Mouse (Mus musculus) left cerebral cortex, postnatal 25 days (tissue): Measurements from ENCODE around the gene Ica1. TPM values are rescaled to one million over a fixed set of nuclear protein-coding genes. Genes with fewer than 3 reads are reported as not detected.

Experiments used
- DNase-seq, 2 experiments: peaks; one replicate each; pipeline ENCODE4 v3.0.0; 2022; ENCODE audit warnings: low spot score in 2 of 2, mixed read lengths in 1 of 2
- intact Hi-C: fragments of 180-260 bp; cut with DNase I; formaldehyde crosslinking; loops from one replicate; pipeline ENCODE4 v1.15.1; 2025
- total RNA-seq, 2 experiments: library from RNA; stranded (reverse); gene quantifications; 2 replicates each; pipeline ENCODE4 v1.2.3; 2021

Ica1 gene
- total RNA-seq, 2 experiments from 2014 or later, result 61.9 to 62.3 TPM

DNA sequence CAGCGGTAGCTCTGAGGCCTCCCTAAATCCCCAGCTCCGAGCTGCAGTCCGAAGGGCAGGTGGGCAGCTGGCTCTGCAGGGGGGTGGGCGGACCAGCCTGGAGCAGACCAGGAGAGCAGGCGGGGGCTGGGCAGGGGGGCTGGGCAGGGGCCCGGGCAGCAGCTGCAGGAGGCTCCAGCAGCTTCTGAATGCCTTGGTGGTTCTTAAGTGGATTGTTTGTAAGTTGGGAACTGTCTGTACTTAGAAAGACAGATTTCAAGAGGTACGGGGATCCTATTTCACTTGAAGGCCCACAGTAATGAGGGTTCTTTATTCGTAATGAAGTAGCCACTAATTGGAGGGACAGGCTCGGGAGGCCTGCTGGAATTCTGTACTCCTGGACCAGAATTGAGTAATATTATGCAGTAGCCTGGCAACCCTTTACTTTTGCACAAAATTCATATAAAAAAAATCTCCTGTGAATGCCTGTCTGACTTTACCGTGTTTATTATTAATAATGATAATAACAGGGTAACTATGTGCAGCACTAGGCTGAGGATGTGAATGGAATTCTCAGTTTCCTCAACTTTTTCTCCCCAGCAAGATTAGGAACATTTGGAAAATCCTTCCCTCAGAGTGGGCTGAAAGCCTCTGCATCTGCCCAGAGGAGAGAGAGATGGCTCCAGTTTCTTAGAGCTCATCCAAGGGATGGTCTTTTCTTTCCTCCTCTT, 84.2 kb downstream of the Ica1 start:
- no peak for DNase-seq
- intact Hi-C loops, result loop anchor here (5.0 kb wide), 1 partner anchor 182 kb away; no protein-coding TSS in a partner anchor

DNA sequence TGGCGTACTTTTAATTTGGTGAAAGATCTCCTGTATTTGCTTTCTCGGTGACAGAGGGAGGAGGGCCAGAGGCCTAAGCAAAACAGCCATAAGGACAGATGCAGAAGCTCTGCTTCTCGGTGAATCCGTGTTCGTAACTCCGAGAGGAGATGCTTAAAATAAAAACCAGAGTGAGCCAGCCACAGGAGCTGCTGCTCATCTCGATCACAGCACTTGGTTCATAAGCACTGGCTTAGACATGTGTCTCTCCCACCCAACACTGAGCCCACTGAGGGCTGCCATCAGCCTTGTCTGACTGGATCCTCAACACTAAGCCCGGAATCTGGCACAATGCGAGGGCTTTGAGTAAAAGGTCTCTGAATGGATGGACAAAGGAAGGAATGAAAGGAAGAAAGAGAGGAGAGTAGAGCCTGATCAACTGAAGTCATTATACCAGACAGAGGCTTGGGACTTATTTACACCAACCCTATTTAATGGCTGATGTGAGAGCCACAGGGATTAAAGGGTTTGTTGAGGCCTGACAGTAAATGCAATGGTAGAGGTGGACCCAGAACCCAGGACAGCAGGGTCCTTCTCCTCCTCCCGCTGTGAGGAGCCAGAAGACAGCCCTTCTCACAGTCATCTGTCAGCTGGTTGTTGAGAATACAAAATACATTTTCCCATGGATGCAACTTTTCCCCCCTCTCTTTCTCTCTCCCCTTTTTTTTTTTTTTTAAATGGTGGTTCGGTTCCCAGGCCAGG, 85.0 kb downstream of the Ica1 start:
- intact Hi-C loops, result loop anchor here (5.0 kb wide), 1 partner anchor 181 kb away; no protein-coding TSS in a partner anchor
- DNase-seq, result peak in 1 of 2 experiments; percentile 75

DNA sequence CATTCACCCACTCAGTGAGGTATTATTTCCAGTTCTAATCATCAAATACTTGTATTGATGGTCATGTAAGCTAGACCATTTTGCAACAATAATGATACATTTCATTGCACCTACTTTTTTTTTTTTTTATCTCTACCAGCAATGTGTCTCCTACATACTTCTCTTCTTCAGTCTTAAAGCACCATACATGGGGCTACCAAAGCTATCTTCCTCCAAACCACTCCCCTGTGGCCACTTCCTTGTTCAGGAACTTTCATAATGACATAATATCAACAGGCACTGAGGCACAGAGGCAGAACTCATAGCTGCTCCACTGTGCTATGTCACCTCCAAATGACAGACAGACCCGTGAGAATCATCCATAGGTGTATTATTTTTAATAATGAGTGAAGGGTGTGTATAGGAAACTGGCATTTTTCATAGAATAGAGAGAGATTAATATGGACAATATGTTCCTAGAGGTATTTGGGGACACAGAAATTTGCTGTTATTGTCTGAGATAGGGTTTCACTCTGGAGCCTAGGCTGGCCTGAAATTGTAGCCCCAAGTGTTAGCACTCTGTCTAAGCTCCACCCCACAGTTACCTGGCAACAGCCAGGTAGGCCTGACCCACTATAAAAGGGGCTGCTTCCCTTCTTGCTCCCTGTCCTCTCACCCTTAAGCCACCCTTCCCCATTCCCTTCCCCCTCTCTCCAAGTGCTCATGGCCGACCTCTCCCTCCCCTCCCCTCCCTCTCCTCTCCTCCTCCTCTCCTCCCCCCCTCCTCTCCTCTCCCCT, 86.9 kb downstream of the Ica1 start:
- intact Hi-C loops, result loop anchor here (5.0 kb wide), 1 partner anchor 179 kb away; no protein-coding TSS in a partner anchor
- DNase-seq, result no peak

DNA sequence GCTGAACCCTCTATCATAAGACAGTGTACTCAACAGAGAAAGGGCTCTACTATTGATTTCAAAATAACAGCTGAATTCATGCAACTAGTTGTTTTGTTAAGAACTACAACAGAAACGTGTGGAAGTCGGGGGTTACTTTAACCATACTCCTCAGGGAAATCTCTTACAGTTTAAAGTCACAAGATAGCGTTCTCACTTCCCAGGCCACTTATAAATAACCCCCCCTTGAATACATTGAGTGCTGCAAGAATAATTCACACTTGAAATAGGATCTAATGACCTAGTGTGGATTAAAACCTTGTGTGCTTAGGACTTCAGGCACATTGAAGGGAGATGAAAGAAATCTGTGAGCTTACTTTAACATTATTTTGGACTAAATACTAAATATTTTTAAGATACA, 87.8 kb downstream of the Ica1 start:
- intact Hi-C loops, result loop anchor here (5.0 kb wide), 1 partner anchor 178 kb away; no protein-coding TSS in a partner anchor
- DNase-seq, result no peak

DNA sequence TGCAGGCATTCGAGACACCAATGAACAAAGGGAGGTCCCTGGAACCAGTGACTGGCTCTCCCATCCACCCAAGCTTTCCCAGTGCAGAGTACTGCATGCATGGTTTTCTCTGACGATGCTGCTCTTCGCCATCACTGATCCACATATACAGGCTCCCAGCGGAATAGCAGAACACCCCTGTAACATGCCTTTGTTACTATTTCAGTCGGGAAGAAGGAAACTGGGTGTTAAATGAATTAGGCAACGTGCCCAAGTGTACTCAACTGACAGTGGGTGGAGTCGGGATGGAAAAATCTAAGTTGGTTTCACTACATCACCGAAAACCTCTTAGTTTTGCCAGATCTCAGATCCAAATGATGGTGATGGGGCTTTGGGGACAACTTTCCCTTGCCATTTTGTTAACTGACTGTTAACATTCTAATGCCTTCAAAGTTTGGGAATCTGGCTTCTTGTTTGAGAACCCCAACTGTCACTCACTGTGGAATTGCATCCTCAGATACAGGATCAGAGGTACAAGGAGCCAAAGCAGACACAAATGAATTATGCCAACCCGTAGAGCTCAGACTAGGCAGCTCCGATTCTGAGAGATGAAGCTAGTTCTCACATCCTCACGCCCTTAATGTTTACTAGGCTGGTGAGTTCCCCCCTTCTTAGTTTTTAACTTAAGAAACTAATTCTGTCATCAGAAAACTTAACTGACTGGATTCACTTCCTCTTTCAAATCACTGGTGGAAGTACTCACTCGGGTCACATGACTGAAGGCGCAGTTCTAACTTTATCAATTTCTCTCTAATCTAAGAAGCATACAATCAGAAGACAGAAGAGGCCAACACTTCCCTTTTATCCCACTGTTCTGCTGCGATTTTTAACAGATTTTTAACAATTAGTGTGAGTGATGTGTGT, 91.4 kb downstream of the Ica1 start:
- intact Hi-C loops, result no loop called here
- peak in 1 of 2 experiments; percentile 78 for DNase-seq

DNA sequence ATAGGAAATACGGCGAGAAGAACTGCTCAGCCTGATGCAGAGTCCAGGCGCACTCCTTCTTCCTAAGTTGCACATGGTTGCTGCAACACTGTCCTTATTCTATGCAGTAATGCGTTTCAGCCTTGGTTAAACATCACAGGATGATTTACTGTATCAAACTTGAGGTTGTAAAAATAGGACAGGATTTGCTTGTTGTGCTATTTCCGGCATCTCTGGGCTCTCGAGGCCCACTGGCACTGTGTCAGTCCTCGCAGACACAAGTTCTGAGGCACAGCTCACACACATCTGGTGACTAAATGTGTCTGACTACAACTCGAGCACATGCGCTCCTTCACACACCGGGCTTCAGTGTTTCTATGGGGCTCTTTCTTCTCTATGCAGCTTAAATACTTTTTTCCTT, 94.9 kb downstream of the Ica1 start:
- intact Hi-C loops, result no loop called here
- peak in 1 of 2 experiments; percentile 87 for DNase-seq

DNA sequence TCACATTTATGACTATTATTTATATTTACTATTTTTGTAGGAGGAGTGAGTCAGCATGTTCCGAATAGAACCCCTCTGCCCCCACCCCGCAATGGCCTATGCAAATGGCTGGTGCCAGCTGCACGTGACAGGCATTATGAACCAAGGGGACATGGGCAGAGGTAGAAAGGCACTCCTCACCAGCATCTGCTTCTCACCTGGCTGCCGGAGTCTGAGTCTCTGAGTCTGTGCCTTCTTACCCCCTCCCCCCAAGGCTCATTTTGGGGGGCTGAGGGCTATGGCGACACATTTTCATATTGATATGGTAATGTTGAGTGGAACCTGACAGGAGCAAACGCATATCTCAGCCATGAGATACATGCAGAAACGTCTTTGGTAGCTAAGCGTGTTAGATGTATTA, 97.4 kb downstream of the Ica1 start:
- intact Hi-C loops, result no loop called here
- no peak for DNase-seq

DNA sequence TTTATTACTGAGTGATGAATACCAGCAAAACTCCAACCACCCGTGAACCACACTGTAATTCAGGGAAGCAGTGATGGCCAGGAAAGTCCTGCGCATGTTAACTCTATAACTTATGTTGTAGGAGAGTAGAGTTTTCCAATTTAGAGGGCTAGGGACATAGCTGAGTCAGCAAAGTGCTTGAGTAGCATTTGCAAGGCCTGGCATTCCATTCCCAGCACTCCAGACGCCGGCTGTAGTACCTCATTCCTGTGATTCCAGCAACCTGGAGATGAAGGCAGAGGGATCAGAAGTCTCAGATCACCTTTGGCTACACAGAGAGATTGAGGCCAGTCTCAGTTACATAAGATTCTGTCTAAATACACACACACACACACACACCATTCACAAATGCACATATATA, 105.3 kb downstream of the Ica1 start:
- DNase-seq, result no peak
- intact Hi-C loops, result no loop called here

DNA sequence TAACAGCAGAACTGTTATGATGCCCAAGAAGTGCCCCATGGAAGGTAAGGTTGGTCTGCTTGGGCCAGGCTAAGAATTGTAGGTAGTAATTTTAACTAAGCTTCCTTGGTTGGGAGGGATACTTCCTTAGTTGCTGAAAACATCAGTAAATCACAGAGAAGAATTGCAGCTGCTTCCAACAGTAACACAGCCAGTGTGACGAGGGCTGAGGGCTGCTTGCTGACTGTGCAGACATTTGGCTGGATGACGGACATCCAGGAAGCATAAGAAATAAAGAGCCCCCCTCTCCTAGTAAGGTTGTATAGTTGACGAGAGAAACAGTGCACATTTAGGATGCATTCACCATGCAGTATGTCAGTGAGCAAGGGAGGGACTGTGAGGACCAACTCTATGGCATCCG, 108.9 kb downstream of the Ica1 start:
- DNase-seq, result no peak
- intact Hi-C loops, result no loop called here

DNA sequence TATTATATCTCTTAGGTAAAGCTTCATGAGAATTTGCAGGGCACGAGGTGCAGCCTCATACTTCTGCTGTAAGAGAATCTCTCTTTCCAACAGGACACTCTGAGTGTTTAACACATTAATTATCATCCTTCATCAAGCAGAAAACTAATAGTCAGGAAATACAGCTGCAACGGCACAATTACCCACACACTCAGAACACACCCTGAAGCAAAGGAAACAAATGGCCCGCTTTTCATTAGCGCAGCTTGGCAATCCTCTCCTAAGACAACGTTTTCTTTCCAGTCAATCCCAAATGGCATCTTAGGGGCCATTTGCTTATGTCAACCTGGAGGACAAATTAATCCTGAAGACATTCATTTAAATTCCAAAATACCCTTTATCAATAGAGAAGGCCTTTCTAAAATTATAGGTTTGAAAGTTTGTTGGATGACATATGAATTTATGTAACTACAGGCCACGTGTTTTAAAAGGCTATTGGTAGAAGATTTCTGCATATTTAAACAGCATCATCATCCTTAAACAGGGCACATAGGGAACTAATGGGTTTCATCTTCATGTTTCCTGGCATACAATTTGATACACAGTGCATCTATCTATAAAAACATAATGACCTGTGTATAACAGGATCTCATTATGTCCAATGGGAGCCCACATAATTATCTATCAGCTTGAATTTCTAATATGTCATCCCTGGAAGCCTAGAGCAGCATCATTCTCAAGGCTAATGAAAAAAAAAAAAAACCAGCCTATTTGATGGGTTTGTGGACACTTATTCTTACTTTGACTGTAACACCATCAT, 110.1 kb downstream of the Ica1 start:
- intact Hi-C loops, result no loop called here
- no peak for DNase-seq

DNA sequence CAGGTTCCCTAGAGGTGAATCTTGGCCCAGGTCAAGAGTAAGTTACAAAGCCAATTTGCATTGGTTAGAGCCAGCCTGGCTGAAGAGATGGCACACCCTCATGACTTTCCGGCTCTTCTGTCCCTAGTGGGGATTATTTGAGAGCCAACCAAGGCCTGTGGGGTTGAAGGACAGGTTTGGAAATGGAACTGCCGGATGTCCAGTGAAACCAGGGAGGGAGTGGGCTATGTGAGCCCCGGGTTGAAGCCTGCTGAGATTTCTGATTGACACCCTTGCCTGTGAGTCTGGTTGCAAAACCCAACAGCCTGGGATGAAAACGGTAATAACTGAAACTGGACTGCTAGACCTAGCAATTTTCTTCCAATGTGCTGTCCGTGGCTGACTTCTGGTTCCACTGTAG, 112.5 kb downstream of the Ica1 start:
- intact Hi-C loops, result no loop called here
- no peak for DNase-seq

DNA sequence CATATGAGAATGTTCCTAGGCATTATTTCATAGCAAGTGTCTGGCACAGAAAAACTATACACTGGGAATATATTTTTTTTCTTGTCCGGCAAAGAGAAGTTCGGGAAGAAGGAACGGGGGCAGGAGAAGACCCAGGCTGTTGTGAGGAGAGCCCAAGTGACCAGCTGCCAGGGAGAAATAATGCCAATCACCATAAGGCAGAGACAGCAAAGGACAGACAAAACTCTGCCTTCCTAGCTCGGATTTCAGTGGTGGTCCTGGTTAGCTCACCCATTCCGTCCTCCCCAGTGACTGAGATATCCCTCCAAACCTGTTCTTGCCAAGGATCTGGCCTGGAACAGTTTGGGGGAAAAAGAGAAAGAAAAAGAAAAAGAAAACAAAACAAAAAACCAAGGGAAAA, 113.3 kb downstream of the Ica1 start:
- DNase-seq, result no peak
- intact Hi-C loops, result no loop called here

DNA sequence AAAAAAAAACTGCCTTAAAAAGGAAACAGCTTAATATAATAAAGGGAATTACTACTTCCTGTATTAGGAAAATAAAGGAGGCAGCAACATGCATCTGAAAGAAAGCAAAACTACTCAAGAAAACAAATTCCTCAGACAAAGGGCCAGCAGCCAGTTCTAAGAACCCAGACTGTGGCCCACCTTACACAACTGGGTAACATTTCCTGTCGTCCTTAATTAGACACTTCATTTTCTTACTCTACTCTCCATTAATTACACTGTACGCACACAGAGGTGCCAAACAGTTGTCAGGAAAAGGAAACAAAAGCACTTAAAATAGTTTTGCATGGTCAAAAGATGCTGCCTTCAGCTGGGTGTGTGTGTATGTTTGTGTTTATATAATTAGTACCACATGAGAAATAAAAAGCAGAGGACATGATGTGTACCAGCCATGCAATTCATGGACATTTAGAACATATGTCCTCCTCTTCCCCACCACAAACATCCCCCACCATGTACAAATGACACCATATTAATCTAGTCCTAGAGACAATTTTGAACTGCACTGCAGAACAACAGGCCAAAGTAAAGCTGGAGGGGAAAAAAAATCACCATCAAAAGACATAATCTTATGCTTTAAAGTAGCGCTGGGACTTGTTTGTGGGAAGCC, 115.1 kb downstream of the Ica1 start:
- intact Hi-C loops, result no loop called here
- no peak for DNase-seq

DNA sequence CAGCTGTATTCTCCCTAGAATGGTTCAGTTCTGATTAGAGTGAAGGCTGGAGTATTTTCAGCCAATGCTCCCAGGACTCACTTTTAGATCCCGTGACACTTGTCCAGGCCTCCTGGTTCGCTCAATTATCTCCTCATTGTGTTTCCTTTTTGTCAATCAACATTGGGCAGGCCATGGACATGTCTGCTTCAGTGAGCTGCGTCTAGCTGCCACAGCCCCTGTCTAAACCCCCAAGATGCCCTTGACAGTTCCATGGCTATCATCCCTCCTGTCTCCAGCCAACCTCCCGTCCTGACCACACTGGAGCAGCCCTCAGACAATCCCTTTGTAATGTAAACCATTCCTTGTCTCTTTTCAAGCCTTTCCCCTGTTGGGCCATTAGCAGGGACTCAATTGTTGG, 116.9 kb downstream of the Ica1 start:
- intact Hi-C loops, result no loop called here
- DNase-seq, result no peak

DNA sequence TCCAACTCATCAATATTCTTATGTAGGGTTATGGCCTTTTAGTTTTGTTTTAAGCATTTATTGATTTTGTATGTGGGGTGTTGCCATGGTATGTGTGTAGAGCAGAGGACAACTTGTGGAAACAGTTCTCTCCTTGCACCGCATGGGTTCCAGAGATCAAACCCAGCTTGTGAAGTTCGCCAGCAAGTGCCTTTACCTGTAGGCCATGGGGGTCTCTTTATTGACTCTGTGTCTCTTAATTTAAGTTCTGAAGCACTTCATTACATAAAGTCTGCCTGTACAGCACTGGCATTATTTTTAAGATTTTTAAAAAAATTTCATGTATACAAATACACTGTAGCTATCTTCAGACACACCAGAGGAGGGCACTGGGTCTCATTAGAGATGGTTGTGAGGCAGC, 118.2 kb downstream of the Ica1 start:
- intact Hi-C loops, result no loop called here
- DNase-seq, result no peak

DNA sequence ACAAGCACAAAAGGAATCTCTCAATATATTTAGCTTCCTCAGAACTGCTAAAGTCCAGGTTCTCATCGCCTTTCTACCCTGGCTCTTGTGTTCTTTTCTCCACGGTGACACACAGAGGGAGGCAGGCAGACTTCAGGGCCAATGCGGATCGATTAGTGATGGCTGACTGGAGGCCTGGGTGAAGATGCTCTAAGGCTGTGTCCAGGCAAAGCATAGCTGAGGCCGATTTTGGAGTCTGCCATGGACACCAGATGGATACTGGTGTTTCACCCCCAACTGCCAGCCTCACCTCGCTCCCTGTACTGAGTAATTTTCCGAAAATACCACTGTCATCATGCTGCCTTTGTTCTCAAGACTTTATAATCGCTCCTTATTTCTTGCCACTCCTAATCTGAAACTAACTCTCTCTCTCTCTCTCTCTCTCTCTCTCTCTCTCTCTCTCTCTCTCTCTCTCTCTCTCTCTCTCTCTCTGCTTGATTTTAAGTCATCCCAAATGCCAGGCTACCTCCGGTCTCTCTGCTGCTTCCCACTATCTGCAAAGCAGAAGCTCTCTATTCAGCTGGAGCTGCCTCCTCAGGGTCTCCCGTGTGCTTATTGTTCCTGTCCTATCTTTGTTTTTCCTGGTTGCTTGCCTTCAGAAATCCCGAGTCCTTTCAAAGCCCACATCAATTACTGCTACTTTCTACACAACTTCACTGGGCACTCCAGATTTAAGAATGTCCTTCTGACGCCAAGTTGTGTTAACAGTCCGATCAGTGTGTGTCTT, 118.9 kb downstream of the Ica1 start:
- DNase-seq, result peak in 1 of 2 experiments; percentile 45
- intact Hi-C loops, result no loop called here

DNA sequence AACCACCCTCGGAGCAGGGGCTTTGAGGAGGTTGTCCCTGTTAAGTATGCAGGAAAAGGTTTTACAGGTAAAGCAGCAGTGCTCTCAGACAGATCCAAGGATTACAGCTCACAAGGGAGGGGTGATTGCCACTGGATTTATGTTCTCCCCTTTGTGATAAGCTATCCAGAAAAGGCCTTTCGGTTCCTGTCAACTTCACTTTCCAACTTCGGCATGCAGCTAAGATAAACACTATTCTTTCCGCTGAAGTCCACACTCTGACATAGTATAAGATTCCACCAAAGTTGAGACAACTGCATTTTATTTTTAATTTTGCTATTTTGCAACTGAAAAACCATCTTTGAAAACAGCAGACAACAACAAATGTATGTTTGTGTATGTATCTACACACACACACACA, 119.9 kb downstream of the Ica1 start:
- intact Hi-C loops, result no loop called here
- DNase-seq, result no peak
